Mouse (Mus musculus) forebrain, embryonic 10.5 days (tissue): ENCODE data around the gene Saa2. TPM values are rescaled to one million over a fixed set of nuclear protein-coding genes. Genes with fewer than 3 reads are reported as not detected.
A peak's percentile ranks its signal among the peaks of the same experiment; 100 is the strongest.

Experiments used
- DNase-seq: peaks from one replicate; pipeline ENCODE4 v3.0.0-alpha.2; 2017; ENCODE audit warnings: low spot score; ENCODE audit errors: extremely low spot score
- H3K27ac ChIP-seq: fragments of 300-500 bp; sonication (generic); 2 replicates; pipeline ENCODE4 v1.5.1; 2016; ENCODE audit warnings: mild to moderate bottlenecking
- H3K27me3 ChIP-seq: fragments of 300-500 bp; sonication (generic); 2 replicates; pipeline ENCODE4 v1.6.1; 2016; ENCODE audit warnings: mild to moderate bottlenecking; ENCODE audit not compliant: poor library complexity, severe bottlenecking
- H3K36me3 ChIP-seq: fragments of 300-500 bp; sonication (generic); replicated peaks from 2 replicates; pipeline ENCODE4 v1.6.1; 2016; ENCODE audit warnings: mild to moderate bottlenecking, moderate library complexity
- H3K4me1 ChIP-seq: fragments of 300-500 bp; sonication (generic); 2 replicates; pipeline ENCODE4 v1.6.1; 2016
- H3K4me3 ChIP-seq: fragments of 300-500 bp; sonication (generic); 2 replicates; pipeline ENCODE4 v1.5.1; 2016; ENCODE audit warnings: mild to moderate bottlenecking, moderate library complexity
- H3K9me3 ChIP-seq: fragments of 300-500 bp; sonication (generic); 2 replicates; pipeline ENCODE4 v1.6.1; 2016; ENCODE audit warnings: mild to moderate bottlenecking, moderate library complexity
- WGBS: fragments of 180-500 bp; shearing (Covaris S2); methylation state at CpG from one replicate; pipeline ENCODE4 v1.1.7; 2016; 5-methylcytosine and 5-hydroxymethylcytosine counted together
- polyA plus RNA-seq: library from polyadenylated mRNA; unstranded; fragments of >200 nt; fragmentation: Nextera tagmentation; extraction: Ambion mirVana; gene quantifications from 2 replicates; pipeline ENCODE4 v1.2.1, GENCODE M21; 2016

Saa2 gene
- polyA plus RNA-seq, 1 experiment from 2014 or later, result 0.35 TPM

DNA sequence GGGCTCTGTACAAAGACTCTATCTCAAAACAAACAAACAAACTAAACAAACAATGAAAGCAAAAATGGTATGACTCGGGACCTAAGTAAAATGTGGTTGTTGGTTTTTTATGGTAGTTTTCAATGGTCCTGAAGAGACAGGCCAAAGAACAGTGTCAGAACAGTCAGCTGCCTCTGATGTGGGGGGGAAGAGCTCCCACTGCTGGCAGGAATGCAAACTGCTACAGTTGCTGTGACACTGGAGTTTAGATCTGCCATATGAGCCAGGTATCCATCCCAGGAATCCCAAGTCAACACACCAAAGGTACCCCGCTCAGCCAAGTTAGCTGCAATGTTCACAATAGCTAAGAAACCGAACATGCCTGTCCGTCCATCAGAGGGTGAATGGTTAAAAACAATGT is 19.1 kb downstream of the Saa2 start:
- no peaks in the 10 kb centered on the region for H3K9me3 ChIP-seq
- DNase-seq, result peak; percentile 59
- 76% methylated on average over 4 of the region's 4 CpGs for WGBS
- H3K36me3 ChIP-seq, result peaks cover 97% of the 10 kb centered on the region
- no peak overlapping the region for H3K27ac ChIP-seq
- H3K4me1 ChIP-seq, result no peaks in the 10 kb centered on the region
- no peaks in the 10 kb centered on the region for H3K27me3 ChIP-seq
- no peak overlapping the region for H3K4me3 ChIP-seq

DNA sequence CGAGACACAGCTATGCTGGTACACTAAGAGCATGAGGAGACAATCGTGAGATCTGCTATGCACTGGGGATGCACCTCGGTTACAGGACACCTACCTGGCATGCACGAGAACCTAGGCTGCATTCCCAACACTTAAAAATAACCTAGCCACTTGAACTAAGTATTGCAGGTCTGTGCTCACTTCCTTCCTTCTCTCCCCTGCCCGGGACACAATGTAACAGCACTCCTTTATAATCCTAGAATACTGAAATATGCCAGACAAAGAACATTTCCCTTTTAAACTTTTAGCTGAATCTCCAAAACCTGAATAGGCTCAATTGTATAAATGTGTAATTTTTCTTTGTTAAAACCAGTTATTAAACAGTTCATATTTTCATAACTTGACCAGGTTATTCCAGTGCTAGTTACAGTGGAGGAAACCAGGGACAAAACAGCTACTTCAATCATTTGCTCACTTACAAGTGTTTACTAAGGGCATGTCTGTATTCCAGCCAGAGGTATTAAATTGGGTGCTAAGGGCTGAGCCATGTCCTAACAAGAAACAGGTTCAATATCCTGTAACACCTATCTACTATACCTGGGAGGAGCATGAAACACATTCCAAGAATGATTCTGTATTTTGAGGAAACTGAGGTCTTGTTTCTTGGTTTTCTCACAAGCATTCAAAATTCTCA is 37.7 kb downstream of the Saa2 start:
- Histone ChIP-seq H3K4me3 (no peak overlapping the region), H3K27me3 (no peaks in the 10 kb centered on the region), H3K4me1 (peaks cover 6% of the 10 kb centered on the region), H3K27ac (no peak overlapping the region), H3K36me3 (peaks cover 60% of the 10 kb centered on the region), H3K9me3 (no peaks in the 10 kb centered on the region)
- 91% methylated on average over 5 of the region's 5 CpGs for WGBS
- no peak for DNase-seq

DNA sequence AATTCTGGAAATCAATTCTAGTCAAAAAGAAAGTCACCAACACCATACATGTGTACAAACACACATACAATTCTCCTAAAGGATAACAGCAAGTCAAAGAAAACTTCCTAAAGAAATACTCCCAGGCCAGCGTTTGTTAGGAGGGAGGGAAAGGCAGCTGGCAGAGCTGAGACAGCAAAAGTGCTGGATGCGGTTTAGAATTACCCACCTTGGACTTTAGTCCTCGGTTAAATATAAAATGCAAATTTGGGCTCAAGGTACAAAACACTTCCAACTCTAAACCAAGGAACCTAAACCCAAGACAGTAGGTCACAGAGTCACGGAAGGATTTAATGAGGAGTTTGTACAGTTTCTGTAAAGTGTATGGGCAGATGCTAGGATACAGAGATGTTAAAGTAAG is 42.3 kb downstream of the Saa2 start:
- H3K4me1 ChIP-seq, result peaks cover 31% of the 10 kb centered on the region
- no peaks in the 10 kb centered on the region for H3K27me3 ChIP-seq
- H3K36me3 ChIP-seq, result peaks cover 26% of the 10 kb centered on the region
- no peak overlapping the region for H3K4me3 ChIP-seq
- 87% methylated on average over 4 of the region's 4 CpGs for WGBS
- no peak overlapping the region for H3K27ac ChIP-seq
- DNase-seq, result no peak
- H3K9me3 ChIP-seq, result no peaks in the 10 kb centered on the region

DNA sequence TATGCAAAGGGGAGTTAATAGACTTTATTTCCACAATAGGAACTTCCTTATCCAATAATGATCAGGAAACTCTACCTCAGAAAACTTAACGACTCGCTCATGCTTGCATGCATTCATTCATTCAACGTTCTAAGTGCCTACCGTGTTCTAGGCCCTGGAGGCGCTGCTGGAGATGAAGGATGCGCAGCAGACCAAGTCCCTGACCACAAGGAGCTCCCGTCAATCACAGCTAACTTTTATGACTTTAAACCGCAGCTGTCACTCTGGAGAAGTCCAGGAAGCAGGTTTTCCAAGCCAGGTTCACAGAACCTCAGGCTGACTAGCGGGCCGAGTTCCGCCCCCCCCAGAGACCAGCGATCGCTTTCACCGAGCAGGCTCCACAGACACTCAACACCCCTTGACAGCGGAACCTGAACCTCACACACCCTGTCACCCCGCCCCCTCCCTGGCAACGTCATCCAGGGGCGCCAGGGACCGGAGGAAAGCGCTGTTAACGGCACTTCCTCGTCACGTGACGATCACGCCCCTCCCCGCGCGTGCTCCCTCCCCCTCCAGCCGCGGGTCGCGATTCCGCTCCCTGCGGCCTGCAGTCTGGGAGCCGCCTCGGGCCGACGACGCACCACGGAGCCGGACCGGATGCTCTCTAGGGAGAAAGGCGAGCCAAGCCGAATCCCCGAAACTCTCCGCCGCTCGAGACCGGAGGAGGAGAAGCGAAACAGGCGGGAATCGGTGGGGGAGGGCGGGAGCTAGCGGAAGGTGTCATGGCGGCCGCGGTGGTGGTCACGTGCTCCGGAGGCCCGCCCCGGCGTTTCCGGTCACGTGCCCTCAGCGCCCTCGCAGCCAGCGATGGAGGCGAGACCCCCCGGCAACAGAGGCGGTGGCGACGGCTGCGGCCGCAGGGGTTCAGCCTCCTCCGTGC is 44.0 kb downstream of the Saa2 start, which contains the start of the genes Hps5 and Gtf2h1:
Hps5 (minus strand) TSS at position 778 of the 919 bp plus-strand sequence.
Gtf2h1 (plus strand) TSS at position 817 of the 919 bp plus-strand sequence.
- Histone ChIP-seq H3K36me3 (peaks cover 30% of the 10 kb centered on the region), H3K4me1 (peaks cover 31% of the 10 kb centered on the region), H3K27ac (peak within 1 kb of the TSS; percentile 100), H3K9me3 (no peaks in the 10 kb centered on the region), H3K27me3 (no peaks in the 10 kb centered on the region), H3K4me3 (peak within 1 kb of the TSS; percentile 97)
- under 1% methylated on average over 74 of the region's 75 CpGs for WGBS
- DNase-seq, result peak; percentile 97

DNA sequence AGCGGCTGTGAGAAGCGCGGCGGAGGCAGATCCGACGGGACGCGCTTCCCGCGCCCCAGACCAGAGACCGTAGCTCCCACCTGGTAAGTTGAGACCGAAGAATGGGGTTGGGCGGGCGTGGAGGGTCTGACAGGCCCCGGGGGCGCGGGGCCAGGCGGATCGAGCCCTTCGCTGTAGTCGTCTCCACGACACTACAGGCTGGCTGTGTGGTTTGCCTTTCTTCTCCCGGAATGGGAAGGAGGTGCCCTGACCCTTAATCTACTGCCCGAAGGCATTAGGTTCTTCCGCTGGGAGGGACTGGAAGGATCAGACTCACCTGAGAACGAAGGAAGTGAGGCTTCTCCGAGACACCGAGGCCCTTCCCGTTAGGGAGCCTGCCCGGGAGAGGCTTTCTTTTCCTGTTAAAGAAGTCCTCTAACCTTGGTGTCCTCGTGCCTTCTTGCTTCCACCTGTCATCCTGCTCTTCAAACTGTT is 44.7 kb downstream of the Saa2 start:
- H3K36me3 ChIP-seq, result peaks cover 32% of the 10 kb centered on the region
- H3K4me3 ChIP-seq, result peak overlapping the region; percentile 97
- H3K27ac ChIP-seq, result peak overlapping the region; percentile 100
- no peaks in the 10 kb centered on the region for H3K9me3 ChIP-seq
- no peak for DNase-seq
- under 1% methylated on average over 31 of the region's 31 CpGs for WGBS
- H3K4me1 ChIP-seq, result peaks cover 31% of the 10 kb centered on the region
- H3K27me3 ChIP-seq, result no peaks in the 10 kb centered on the region

DNA sequence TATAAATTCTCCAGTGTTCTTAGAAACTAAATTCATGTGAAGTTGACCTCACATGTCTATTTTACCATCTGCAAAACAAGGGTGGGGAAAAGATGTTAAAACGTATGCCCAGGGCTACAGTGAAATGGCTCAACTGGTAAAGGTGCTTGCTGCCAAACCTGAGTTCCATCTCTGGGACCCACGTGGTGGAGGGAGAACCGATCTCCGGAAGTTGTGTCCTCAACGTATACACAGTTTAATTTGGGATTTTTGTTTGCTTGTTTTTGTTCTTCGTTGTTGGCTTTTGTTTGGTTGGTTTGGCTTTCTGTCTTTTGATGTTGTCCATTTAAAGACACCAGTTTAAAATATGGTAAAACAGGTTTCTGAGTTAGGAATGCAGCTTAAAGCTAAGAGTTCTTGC is 45.2 kb downstream of the Saa2 start:
- Histone ChIP-seq H3K27ac (peak overlapping the region; percentile 100; the same call in 1 of the 2 replicates), H3K4me1 (peaks cover 31% of the 10 kb centered on the region), H3K27me3 (no peaks in the 10 kb centered on the region), H3K36me3 (peaks cover 37% of the 10 kb centered on the region), H3K4me3 (peak overlapping the region; percentile 97), H3K9me3 (no peaks in the 10 kb centered on the region)
- WGBS, result 65% methylated on average over 6 of the region's 6 CpGs
- no peak for DNase-seq

Other genes with a start within 250 kb of the Saa2 start
- 15.6 and 16.7 TPM in 2 replicates for gene Sergef, start 112.0 kb upstream of the Saa2 start, polyA plus RNA-seq
- gene Tph1, start 79.3 kb upstream of the Saa2 start, polyA plus RNA-seq, result 0.32 TPM in 1 of 2 replicates, not detected in the other
- 45.4 and 47.6 TPM in 2 replicates for gene Saal1, start 41.1 kb upstream of the Saa2 start, polyA plus RNA-seq
- gene Saa3, start 36.1 kb upstream of the Saa2 start, polyA plus RNA-seq, result 0.06 and 0.24 TPM in 2 replicates
- not detected in 2 replicates for gene Saa4, start 19.2 kb upstream of the Saa2 start, polyA plus RNA-seq
- gene Saa1, start 8.8 kb upstream of the Saa2 start, polyA plus RNA-seq, result 0.33 and 0.48 TPM in 2 replicates
- gene Hps5, start 44.3 kb downstream of the Saa2 start, polyA plus RNA-seq, result 16.2 and 18.7 TPM in 2 replicates
- 51.2 and 54.1 TPM in 2 replicates for gene Gtf2h1, start 44.3 kb downstream of the Saa2 start, polyA plus RNA-seq
- gene Ldha, start 89.7 kb downstream of the Saa2 start, polyA plus RNA-seq, result 3,398 and 3,630 TPM in 2 replicates
- 0.17 TPM in 1 of 2 replicates, not detected in the other for gene Ldhc, start 109.4 kb downstream of the Saa2 start, polyA plus RNA-seq
- gene Tsg101, start 168.2 kb downstream of the Saa2 start, polyA plus RNA-seq, result 259 and 274 TPM in 2 replicates
- gene Uevld, start 206.7 kb downstream of the Saa2 start, polyA plus RNA-seq, result 13.4 and 14.6 TPM in 2 replicates
- gene Gm9999, start 231.8 kb downstream of the Saa2 start, polyA plus RNA-seq, result not detected in 2 replicates